Mouse (Mus musculus): ENCODE results near the gene Pax7.

Pax7 gene

DNA sequence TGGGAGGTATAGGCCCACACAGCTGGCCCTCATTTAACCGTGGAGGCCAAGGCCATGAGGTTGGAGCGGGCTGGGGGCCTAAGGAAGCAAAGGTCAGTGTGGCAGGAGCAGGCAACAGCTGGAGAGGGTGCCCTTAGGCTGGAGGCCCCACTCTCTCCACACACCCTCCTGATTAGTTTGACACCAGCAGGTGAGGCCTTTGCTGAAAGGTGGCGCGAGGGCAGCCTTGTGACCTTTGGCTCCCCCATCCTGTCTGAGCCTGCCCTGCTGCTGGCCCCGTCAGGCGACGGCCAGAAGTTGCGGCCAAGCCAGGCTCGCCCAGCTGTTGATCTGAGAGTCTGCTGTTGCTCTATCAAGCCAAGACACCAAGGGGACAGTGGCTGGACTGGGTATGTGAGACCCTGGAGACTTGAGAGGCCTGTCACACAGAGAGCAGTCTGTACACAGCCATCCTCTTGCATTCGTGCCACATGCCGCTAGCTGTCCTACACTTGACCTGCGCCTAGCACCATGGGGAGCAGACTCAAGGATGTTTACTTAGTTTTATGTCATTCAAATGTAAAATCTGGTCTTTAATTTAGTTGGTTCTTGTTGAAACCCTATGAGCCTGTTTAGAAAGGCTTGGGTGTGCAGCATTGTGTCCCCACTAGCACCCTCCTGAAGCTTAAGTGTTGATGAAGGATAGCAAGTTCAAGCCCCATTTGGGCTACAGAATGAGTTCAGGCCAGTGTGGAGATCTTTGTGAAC is 86.0 kb downstream of the Pax7 start:
- DNase-seq: no peak

DNA sequence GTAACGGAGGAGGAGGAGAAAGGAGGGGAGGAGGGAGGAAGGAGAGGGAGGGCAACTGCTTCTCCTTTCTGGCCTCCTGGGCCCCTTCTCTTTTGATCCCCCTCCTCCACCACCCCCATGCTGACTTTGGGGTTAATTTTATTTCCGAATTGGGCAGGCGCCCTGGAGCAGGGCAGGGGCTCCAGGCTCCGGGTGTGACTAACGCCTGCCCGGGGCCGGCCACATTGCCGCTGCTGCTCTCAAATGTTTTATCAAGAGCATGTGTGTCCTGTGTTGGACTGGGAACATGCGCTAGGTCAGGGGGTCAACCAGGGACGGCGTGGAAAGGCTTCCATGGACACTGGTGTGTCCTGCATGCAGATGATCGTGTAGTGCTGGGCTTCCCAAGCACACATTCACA is 87.2 kb downstream of the Pax7 start:
- no peak for DNase-seq

DNA sequence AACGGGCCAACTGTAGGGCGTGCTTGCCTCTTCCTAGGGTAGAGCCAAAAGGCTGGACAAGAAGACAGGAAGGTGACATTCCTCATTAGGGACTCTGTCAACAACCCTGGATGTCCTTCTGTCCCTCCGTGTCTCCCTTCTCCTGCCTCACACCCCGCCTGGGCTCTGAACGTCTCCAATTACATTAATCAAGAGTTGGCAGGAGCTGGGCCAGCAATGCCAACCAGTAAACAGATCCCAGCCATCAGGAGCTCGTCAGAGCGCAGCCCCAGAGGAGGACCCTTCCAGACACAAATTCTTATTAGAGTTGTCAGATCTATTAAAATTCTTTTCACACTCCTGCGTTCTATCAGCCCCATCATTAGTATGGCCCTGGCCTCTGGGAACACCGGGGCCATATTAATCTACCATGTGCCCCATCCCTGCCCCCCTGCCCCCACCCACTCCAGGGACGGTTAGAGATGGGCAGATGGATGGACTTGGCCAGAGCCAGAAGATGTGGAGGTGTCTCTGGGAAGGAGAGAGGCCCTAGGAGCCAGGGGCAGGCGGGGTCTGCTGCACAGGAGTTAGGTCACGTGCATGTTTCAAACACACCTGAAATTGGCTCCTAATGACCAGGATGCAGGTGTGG is 88.4 kb downstream of the Pax7 start:
- no peak for DNase-seq

DNA sequence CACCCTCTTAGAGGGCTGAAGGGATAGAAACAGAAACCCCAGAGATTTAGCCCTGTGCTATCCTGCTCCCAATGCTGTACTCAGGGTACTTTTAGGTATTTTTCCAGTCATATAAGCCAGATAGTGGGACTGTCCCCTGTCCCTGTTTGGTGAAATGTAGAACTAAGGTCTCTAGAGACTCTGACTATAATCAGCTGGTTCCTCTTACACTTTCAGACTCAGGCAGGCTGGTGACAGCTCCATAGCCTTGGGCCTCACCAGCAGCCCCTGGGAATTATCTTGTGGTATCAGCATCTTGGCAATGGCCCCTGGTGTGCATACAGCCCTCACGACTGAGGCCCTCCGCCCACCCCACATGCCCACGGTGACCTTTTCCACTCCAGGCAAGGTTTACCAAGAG is 89.7 kb downstream of the Pax7 start:
- DNase-seq: no peak

DNA sequence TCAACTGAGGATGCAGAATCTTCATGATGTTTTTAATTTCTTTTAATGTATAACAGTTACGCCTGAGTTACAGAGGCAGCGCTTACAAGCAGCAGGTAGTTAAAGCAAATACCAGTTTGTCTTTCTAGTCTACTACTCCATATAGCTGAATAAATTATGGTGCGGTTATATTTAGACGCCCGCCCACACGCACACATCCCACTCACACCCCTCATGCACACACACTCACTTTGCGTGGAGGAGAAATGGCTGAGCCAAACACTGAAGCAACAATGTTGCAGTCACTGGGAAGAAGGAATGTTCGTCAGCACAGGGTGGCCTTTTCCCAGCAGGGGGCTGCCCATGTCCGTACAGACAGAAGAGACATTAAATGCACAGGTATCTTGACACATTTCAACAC is 96.3 kb downstream of the Pax7 start:
- DNase-seq: no peak

DNA sequence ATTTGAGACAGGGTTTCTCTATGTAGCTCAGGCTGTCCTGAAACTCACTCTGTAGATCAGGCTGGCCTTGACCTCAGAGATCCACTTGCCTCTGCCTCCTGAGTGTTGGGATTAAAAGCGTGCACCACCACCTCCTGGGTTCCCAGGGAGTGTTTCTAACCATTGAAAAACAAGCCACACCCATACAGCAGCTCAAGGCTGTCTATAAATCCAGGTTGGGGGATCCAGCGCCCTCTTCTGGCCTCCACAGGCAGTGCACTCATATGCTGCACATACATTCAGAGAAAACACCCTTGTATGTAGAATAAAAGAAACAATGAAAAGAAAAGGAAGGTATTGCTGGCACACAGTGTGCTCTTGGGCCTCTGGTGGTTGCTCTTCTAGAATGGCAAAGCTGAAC is 106.2 kb downstream of the Pax7 start:
- DNase-seq: no peak

DNA sequence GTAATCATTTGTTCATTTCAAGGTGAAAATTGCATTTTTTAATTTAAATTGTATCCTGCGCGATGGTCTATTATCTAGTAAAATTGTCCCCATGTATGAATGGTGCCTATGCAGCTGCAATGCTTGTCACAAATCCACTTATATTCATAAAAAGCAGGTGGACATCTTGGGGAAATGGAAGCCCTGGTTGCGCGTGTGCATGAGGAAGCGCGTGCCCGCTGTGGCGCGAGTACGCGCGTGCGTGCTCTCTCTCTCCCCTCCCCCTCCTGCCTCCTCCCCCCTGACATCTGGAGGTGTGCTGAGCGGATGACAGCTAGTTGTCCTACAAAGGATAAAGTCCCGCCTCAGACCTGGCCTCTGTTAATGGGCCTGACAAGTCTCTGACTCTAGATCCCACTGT is 107.9 kb downstream of the Pax7 start:
- DNase-seq: no peak

DNA sequence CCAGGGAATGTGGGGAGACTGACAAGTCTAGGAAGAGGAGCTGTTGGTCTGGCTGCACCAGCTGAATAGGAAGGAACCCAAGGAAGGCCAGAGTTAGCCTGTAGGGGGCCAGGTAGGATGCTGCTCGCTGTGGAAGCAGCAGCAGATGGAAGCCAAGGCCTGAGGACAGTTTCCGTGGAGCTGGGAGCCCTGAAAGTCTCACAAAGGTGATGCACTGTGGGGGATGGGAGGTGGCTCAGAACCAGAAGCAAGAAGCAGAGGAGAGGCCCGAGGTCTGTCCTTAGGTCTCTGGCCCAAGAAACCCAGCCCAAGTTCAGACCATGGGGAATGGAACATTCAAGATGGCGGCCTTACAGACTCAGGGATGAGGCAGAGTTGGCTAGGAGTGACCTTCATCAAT is 109.0 kb downstream of the Pax7 start:
- DNase-seq: no peak

DNA sequence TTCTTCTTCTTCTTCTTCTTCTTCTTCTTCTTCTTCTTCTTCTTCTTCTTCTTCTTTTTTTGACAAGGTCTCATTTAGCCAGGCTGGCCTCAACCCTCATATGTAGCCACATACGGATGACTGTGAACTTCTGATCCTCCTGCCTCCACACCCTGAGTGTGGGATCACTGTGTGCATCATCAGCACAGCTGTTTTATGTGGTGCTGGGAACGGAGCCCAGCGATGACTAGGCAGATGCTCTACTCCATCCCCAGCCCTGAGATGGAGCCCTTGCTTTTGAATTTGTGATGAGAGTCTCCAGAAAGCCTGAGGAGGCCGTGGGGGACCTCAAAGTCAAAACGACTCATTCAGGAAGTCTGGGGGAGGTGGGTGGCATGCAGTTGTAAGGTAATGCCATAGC is 114.3 kb downstream of the Pax7 start:
- DNase-seq: no peak

DNA sequence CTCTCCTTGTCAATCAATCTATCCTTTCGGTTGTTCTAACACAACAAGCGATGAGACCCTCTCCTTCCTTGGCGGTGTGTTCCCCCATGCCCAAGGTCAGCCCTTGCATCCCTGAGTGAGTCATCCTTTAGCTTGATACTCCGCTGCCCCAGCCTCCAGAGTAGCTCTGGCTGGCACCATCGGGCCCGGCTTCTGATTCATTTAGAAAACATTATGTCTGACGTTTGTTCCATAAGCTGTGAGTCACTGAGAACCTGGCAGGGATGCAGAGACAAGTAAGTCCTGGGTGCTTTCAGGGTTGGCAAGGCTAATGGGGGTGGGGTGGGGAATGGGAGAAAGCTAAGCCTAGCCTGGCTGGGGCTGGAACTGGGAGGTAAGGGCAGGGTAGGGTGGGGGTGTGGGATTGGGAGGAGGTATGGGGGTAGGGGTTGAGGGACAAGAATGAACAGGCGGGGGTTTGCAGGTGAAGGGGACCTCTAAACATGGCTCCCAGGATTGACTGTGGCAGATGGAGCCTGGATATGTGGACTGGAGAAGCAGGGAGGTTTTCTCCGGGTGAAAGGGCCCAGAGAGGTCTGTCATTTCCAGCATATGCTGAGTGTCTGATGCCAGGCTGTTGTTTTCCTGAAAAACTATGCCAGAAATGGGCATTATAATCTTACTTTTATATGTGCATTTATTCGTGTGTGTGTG is 116.7 kb downstream of the Pax7 start:
- no peak for DNase-seq

DNA sequence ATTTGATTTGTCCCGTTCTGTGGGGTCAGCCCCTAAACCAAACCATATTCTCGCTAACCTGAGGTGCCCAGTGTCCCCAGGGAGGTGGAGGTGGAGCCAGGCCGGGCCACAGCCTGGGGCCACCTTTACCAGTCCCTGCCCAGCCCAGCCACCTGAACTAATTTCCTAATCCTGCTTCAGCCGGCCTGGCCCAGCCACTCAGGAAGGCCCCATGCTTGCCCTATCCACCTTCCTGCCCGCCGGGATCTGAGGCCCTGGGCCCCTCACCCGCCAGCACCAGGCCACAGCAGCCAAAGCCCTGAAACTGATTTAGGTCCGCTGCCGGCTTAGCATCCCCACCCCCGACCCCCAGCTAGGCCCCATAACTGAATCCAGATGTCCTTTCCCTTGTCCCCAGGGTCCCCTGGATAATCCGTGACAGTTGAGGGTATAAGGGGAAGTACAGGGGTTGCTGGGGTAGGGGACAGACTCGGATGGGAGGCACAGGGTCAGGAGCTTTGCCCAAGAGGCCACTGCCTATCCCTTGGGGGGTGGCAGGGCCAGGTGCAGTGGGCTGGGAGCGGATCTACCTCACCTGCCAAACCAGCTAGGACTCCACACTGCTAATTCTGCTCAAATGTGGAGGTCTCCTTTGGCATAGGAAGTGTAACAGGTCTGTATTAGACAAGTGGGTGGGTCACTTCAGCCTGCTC is 117.9 kb downstream of the Pax7 start:
- DNase-seq: peak; percentile 6

DNA sequence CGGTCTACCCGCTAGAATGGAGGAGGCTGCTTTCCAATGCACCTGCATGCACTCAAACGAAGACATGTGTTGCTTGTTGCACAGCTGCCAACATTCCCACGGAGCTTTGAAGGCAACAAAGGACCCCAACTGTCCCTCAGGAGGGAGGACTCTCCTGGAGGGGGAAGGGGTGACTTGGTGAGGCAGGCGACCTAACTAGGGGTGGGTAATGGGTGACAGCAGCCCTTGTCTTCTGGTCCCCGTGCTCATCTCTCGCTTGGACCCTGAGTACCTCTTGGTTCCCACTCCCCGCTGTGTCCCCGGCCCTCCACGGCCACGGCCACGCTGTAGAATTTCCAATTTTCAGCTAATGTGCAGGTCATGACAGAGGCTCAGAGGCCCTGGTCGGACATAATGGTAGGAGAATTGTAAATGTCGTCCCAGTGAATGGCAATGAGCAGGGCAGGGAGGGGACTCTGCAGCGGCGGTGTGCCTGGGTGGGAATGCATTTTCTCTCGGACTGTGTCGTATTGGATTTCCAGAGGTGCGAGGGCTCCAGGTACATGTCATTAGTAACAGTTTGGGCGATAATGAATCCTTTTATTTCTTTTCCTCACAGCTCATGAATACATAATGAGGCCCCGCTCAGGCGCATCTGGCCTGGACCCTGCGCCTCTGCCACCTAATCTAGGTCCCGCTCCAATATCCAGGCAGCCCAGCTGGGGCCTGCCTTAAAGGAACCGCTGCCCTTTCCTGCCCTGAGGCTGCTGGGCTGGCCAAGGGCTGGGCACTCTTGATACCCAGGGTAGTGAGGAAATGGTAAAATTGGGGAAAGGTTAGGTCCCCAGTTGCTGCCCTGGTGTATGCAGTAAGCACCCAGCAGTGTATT is 122.6 kb downstream of the Pax7 start:
- DNase-seq: no peak

DNA sequence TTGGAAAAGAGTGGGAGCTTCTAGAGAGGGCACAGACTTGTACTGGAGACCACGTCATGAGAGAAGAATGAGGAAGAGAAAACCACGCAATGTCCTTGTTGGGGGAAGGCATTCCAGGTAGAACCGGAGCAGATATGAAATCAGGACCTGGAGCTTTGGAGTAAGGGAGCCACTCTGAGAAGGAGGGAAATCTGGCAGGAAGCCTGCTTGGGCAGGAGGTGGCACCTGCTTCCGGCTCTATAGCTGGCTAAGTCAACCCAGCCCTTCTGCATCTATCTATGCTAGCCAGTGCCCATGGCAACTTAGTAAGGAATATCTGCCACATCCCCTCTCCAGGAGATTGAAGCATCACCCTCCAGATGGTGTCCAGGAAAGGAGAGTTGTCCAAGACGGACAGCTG is 127.3 kb downstream of the Pax7 start:
- DNase-seq: no peak

DNA sequence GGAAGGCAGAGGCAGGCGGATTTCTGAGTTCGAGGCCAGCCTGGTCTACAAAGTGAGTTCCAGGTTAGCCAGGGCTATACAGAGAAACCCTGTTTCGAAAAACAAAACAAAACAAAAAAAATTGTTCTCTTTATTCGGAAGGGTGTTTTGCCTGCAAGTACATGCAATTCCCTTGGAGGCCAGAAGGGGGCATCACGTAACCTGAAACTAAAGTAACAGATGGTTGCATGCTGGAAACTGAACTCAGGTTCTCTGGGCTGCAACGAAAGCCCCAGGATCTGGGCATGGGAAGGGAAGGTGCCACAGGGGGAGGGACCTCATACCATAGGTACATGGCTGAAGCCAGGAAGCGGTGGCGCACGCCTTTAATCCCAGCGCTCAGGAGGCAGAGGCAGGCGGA is 129.9 kb downstream of the Pax7 start:
- no peak for DNase-seq

DNA sequence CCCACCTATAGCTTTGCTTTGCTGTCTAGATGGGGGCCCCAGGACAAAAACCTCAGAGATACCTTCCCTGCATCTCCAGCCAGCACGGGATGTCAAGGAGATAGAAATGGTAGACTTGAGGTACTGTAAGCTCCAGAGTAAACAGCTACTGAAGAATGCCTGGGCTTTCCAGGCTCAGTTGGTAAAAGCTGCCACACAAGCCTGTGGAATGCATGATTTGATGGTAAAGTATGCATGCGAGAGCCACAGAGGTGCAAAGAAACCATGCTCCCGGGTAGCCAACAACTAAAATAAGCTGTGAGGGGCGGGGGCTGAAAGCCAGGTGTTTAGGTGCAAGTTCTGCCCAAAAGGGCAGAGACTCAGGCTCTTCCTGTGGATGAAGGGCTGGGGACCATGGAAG is 130.4 kb downstream of the Pax7 start:
- DNase-seq: no peak

DNA sequence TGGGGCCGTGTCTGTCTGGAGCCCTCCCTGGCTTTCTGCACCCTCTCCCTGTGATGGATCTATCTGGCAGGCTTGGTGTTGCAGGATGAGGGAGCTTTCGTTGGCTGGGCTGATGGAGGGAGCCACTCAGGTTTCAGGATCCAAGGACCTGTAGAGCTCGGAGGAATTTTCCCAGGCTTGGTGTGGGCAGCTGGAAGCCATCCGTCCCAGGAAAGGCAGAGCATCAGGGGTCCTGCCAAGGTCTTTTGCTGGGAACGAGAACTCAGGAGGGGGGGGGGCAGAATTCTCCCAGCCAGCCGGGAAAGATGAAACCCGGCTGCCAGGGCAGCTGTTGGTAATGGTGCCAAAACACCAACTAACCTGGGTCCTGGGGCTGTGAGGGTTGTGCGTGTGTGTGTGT is 134.7 kb downstream of the Pax7 start:
- no peak for DNase-seq

DNA sequence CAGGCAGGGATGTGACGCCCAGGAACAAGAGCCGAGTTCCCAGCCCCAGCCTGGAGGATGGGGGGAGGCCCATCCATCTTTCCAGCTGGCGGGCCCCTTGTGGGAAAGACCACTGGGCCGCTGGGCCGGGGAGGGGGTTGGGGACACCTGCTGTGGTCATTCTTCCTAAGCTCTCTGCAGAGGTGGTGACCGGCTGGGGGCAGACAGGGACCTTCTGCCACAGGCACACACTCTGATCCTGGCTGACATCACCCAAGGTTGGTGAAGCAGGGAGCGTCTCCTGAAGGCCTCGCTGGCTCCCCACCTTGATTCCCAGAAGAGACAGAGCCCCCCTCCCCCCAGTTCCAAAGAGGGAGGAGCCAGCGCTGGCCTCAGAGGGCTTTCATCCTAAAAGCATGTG is 135.6 kb downstream of the Pax7 start:
- no peak for DNase-seq

DNA sequence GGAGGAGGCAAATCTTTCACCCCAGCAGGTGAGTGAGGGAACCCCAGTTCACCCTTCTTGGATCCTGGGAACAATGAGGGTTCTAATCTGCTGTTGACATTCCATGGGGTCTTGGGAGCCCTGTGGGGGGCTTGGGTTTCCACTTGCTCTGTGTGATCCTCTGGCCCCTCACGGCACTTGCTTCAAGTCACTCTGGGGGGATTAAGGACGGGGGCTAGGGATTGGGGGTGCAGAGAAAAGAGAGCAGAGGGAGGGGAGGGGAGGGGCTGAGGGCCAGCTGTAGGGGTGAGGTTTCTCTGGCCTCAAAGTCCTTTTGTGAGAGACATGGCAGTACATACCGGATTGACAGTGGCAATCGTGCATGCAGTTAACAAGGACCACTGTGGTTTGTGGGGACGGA is 140.0 kb downstream of the Pax7 start:
- no peak for DNase-seq

DNA sequence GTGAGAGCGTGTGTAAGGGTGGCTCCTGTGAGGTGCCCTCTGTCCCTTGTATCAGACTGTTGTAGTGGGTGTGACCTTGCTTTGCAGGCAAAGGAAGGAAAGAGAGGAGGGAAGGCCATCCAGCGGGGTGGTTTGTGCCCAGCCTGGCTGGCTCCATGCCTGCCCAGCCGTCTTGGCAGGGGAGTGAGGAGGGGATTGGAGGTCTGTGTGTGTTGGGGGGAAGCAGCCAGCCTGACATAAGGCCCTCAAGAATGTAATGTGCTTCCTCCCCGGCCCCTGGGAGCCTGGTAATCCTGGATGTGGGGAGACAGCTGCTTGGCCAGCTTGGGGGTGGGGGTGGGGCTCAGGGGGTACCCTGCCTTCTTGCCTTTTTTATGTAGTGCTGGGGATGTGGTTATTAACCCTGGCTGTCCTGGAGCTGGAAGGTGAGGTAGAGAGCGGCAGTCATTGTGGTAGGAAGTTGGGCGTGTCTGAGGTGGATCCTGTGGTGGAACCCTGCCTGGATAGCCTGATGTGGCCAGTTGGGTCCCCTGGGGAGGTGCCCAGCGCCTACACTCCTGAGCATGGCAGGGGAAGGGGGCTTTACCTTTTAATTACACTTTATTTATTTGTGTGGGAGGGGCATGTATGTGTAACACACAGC is 143.6 kb downstream of the Pax7 start:
- peak; percentile 2 for DNase-seq

DNA sequence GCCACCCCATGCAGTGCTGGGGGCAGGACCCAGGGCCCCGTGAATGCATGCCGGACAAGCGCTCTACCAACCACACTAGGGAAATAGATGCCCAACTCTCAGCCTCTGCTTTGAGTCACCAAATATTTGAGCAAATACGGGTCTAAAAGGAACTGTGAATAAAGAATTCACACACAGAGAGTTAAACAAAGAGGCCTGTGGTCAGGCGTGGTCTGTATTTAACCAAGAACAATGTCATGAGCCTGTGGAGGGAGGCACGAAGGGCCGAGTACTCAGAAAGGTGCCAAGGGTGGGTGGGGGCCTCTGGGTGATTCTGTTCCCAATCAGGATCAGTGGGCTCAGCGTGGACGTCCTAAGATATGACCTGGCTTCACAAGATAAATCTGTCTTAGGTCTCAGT is 145.3 kb downstream of the Pax7 start:
- no peak for DNase-seq

All from kidney, postnatal 14 days (tissue).